Mouse (Mus musculus): ENCODE data around the gene Rfwd3. TPM values are rescaled to one million over a fixed set of nuclear protein-coding genes. Genes with fewer than 3 reads are reported as not detected.

Rfwd3 gene
- polyA plus RNA-seq, 1 experiment from 2014 or later, result 61.0 TPM

- H3K9ac ChIP-seq (ENCODE audit: low read length), result no peak overlapping the region
- H3K9me3 ChIP-seq (ENCODE audit: control insufficient read depth, low read length), result no peaks in the 10 kb centered on the region
- peaks cover 13% of the 10 kb centered on the region; the same call in 1 of the 2 replicates for H3K4me1 ChIP-seq (replicated peaks; ENCODE audit: control insufficient read depth, insufficient read depth, low read length)
- peak overlapping the region; percentile 49 for H3K4me2 ChIP-seq (ENCODE audit: low read length)
- peaks cover 11% of the 10 kb centered on the region for H3K36me3 ChIP-seq (ENCODE audit: control insufficient read depth, insufficient read depth, low read length)
- H3K27ac ChIP-seq (ENCODE audit: low read depth), result peak overlapping the region; percentile 69
- WGBS, result 66% methylated on average over 11 of the region's 11 CpGs
- ATAC-seq (replicated peaks; ENCODE audit: low FRiP score, low TSS enrichment, low read depth), result no peak
- H3K27me3 ChIP-seq (replicated peaks; ENCODE audit: control insufficient read depth, insufficient read depth, low read length), result no peaks in the 10 kb centered on the region
- DNase-seq (ENCODE audit: low spot score), result no peak
- H3K4me3 ChIP-seq (ENCODE audit: low read depth, low read length), result peak overlapping the region; percentile 97
Measured at GRCm38 (mm10) chr8:111300597-111301546, 850 bp upstream of the Rfwd3 start.

DNA sequence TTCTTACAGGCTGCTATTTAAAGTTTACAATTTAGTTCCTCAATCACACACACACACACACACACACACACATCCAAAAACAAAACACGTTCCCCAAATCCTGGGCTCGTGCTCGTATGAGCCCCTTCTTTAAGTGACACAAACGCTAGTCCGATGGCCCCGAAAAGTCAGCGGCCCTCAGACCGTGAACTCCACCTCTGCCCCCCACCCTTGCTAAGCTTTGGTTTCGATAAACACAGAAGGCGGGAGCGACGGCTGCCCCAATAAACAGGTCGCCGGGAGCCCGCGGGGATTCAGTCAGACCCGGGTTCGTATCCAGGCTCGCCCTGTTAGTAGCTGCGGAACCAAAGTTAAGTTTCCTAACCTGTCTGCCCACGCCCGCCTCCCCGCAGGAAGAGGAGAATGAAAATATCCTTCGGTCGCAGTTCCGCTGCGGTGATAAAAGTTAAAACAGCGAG is 630 bp downstream of the Rfwd3 start:
- peak overlapping the region; percentile 69 for H3K4me2 ChIP-seq (ENCODE audit: low read length)
- 0 out of 2 replicates have a peak, but pooled peaks have one; percentile 9 for ATAC-seq (replicated peaks; ENCODE audit: low FRiP score, low TSS enrichment, low read depth)

GRCm38 (mm10) chr8:111298011-111298410 is 2.0 kb downstream of the Rfwd3 start:
- H3K4me2 ChIP-seq (ENCODE audit: low read length), result peak overlapping the region; percentile 69; the same call in 1 of the 2 replicates
- 83% methylated on average over 1 of the region's 1 CpGs for WGBS
- no peak for ATAC-seq (replicated peaks; ENCODE audit: low FRiP score, low TSS enrichment, low read depth)

More for the DNA sequence above, 630 bp downstream of the Rfwd3 start:
- Histone ChIP-seq H3K4me3 (ENCODE audit: low read depth, low read length) (peak overlapping the region; percentile 97), H3K27ac (ENCODE audit: low read depth) (peak overlapping the region; percentile 87), H3K36me3 (ENCODE audit: control insufficient read depth, insufficient read depth, low read length) (peaks cover 23% of the 10 kb centered on the region), H3K4me1 (replicated peaks; ENCODE audit: control insufficient read depth, insufficient read depth, low read length) (peaks cover 13% of the 10 kb centered on the region; the same call in 1 of the 2 replicates), H3K9me3 (ENCODE audit: control insufficient read depth, low read length) (no peaks in the 10 kb centered on the region), H3K27me3 (replicated peaks; ENCODE audit: control insufficient read depth, insufficient read depth, low read length) (no peaks in the 10 kb centered on the region), H3K9ac (ENCODE audit: low read length) (peak overlapping the region; percentile 88)
- 1% methylated on average over 28 of the region's 28 CpGs for WGBS
- DNase-seq (ENCODE audit: low spot score), result peak; percentile 89

DNA sequence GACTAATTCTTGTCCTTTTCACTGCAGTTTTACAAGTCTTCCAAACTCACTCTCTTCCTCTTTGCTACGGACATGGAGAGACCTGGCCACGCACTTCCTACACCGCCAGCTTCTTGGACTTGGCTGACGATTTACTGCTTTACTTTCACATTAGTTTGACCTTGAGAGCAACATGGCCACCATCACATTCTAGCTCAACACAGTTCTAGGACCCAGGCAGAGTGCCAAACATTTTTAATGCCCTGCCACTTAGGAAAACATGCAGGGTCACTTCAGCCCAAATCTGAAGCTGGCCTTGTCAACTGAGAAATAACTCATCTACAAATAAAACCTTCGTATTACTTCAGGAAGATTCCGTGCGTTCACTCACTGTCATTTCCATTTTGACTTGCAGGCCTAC is 8.3 kb downstream of the Rfwd3 start:
- no peak overlapping the region for H3K9ac ChIP-seq (ENCODE audit: low read length)
- no peak overlapping the region for H3K4me3 ChIP-seq (ENCODE audit: low read depth, low read length)
- no peak overlapping the region for H3K27ac ChIP-seq (ENCODE audit: low read depth)
- ATAC-seq (replicated peaks; ENCODE audit: low FRiP score, low TSS enrichment, low read depth), result no peak
- no peak overlapping the region for H3K4me2 ChIP-seq (ENCODE audit: low read length)
- no peaks in the 10 kb centered on the region for H3K4me1 ChIP-seq (replicated peaks; ENCODE audit: control insufficient read depth, insufficient read depth, low read length)
- 88% methylated on average over 7 of the region's 7 CpGs for WGBS
- no peak for DNase-seq (ENCODE audit: low spot score)
- peaks cover 91% of the 10 kb centered on the region for H3K36me3 ChIP-seq (ENCODE audit: control insufficient read depth, insufficient read depth, low read length)
- no peaks in the 10 kb centered on the region for H3K9me3 ChIP-seq (ENCODE audit: control insufficient read depth, low read length)
- H3K27me3 ChIP-seq (replicated peaks; ENCODE audit: control insufficient read depth, insufficient read depth, low read length), result no peaks in the 10 kb centered on the region

More at GRCm38 (mm10) chr8:111298011-111298410, 2.0 kb downstream of the Rfwd3 start:
- Histone ChIP-seq H3K27ac (ENCODE audit: low read depth) (no peak overlapping the region), H3K9me3 (ENCODE audit: control insufficient read depth, low read length) (no peaks in the 10 kb centered on the region), H3K9ac (ENCODE audit: low read length) (no peak overlapping the region), H3K4me1 (replicated peaks; ENCODE audit: control insufficient read depth, insufficient read depth, low read length) (peaks cover 13% of the 10 kb centered on the region; the same call in 1 of the 2 replicates), H3K36me3 (ENCODE audit: control insufficient read depth, insufficient read depth, low read length) (peaks cover 37% of the 10 kb centered on the region), H3K4me3 (ENCODE audit: low read depth, low read length) (0 out of 2 replicates have a peak overlapping the region, but pooled peaks have one; percentile 97), H3K27me3 (replicated peaks; ENCODE audit: control insufficient read depth, insufficient read depth, low read length) (no peaks in the 10 kb centered on the region)
- no peak for DNase-seq (ENCODE audit: low spot score)

DNA sequence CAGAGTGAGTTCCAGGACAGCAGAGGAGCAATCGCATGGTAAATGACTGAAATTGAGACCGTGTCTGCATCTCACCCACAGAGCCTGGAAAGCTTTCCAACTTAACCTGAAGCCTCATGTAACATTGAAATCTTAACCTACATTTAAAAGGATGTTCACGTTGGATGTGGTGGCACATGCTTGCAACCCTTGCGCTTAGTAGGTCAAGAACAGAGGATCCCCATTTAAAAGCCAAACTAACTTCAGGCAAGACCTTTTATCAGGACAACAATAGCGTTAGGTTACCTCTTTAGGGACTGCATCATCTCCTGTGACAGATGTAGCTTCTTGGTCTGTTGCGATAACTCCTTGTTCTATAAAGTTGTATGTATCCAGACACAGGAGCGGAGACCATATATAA is 9.4 kb downstream of the Rfwd3 start:
- H3K4me1 ChIP-seq (replicated peaks; ENCODE audit: control insufficient read depth, insufficient read depth, low read length), result no peaks in the 10 kb centered on the region

DNA sequence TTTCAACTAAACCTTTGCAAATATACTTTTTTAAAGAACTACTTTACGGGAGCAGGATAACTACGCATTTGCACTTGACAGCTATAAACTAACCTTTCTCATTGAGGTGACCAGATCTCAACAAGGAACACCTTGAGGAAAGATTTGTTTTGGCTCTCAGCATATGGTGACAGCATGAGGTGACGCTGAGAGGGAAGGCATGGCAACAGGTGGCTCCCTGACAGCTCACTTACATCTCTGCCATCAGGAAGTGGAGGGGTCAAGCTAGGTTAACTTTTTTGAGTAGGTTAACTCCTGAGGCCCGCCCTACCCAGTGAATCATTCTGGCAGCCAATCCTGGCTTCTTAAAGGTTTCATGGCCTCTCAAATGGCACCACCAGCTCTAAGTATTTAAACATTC is 14.4 kb downstream of the Rfwd3 start:
- Histone ChIP-seq H3K9me3 (ENCODE audit: control insufficient read depth, low read length) (no peaks in the 10 kb centered on the region), H3K27me3 (replicated peaks; ENCODE audit: control insufficient read depth, insufficient read depth, low read length) (no peaks in the 10 kb centered on the region), H3K27ac (ENCODE audit: low read depth) (no peak overlapping the region), H3K4me3 (ENCODE audit: low read depth, low read length) (no peak overlapping the region), H3K4me2 (ENCODE audit: low read length) (no peak overlapping the region), H3K36me3 (ENCODE audit: control insufficient read depth, insufficient read depth, low read length) (peaks cover 100% of the 10 kb centered on the region), H3K9ac (ENCODE audit: low read length) (no peak overlapping the region), H3K4me1 (replicated peaks; ENCODE audit: control insufficient read depth, insufficient read depth, low read length) (no peaks in the 10 kb centered on the region)
- 90% methylated on average over 4 of the region's 4 CpGs for WGBS
- DNase-seq (ENCODE audit: low spot score) (no peak), ATAC-seq (replicated peaks; ENCODE audit: low FRiP score, low TSS enrichment, low read depth) (no peak)

More for the DNA sequence above, 9.4 kb downstream of the Rfwd3 start:
- Histone ChIP-seq H3K27me3 (replicated peaks; ENCODE audit: control insufficient read depth, insufficient read depth, low read length) (no peaks in the 10 kb centered on the region), H3K4me2 (ENCODE audit: low read length) (no peak overlapping the region), H3K9ac (ENCODE audit: low read length) (no peak overlapping the region), H3K4me3 (ENCODE audit: low read depth, low read length) (no peak overlapping the region), H3K27ac (ENCODE audit: low read depth) (no peak overlapping the region), H3K9me3 (ENCODE audit: control insufficient read depth, low read length) (no peaks in the 10 kb centered on the region), H3K36me3 (ENCODE audit: control insufficient read depth, insufficient read depth, low read length) (peaks cover 93% of the 10 kb centered on the region)
- no peak for DNase-seq (ENCODE audit: low spot score)
- WGBS, result 96% methylated on average over 7 of the region's 7 CpGs
- no peak for ATAC-seq (replicated peaks; ENCODE audit: low FRiP score, low TSS enrichment, low read depth)

- Histone ChIP-seq H3K27ac (ENCODE audit: low read depth) (no peak overlapping the region), H3K36me3 (ENCODE audit: control insufficient read depth, insufficient read depth, low read length) (peaks cover 99% of the 10 kb centered on the region), H3K4me3 (ENCODE audit: low read depth, low read length) (no peak overlapping the region), H3K27me3 (replicated peaks; ENCODE audit: control insufficient read depth, insufficient read depth, low read length) (no peaks in the 10 kb centered on the region), H3K4me2 (ENCODE audit: low read length) (no peak overlapping the region), H3K9ac (ENCODE audit: low read length) (no peak overlapping the region), H3K4me1 (replicated peaks; ENCODE audit: control insufficient read depth, insufficient read depth, low read length) (no peaks in the 10 kb centered on the region), H3K9me3 (ENCODE audit: control insufficient read depth, low read length) (no peaks in the 10 kb centered on the region)
- DNase-seq (ENCODE audit: low spot score), result no peak
- WGBS, result 92% methylated on average over 3 of the region's 3 CpGs
- no peak for ATAC-seq (replicated peaks; ENCODE audit: low FRiP score, low TSS enrichment, low read depth)
Measured at GRCm38 (mm10) chr8:111282093-111282492, 17.9 kb downstream of the Rfwd3 start.

DNA sequence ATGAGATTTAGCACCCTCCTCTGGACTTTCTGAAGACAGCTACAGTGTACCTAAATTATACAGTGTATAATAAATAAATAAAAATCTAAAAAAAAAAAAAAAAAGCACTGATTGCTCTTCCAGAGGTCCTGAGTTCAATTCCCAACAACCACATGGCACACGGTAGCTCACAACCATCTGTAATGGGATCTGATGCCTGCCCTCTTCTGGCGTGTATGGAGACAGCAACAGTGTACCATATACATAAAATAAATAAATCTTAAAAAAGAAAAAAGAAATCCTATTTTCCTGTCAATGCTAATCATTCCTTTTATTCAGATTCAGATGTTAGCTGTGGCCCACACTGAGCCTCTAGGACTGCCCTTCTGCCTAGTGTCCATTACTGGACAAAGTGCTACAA is 31.7 kb downstream of the Rfwd3 start:
- ATAC-seq (replicated peaks; ENCODE audit: low FRiP score, low TSS enrichment, low read depth) (no peak), DNase-seq (ENCODE audit: low spot score) (no peak)
- no peaks in the 10 kb centered on the region for H3K27me3 ChIP-seq (replicated peaks; ENCODE audit: control insufficient read depth, insufficient read depth, low read length)
- no peaks in the 10 kb centered on the region for H3K4me1 ChIP-seq (replicated peaks; ENCODE audit: control insufficient read depth, insufficient read depth, low read length)
- 62% methylated on average over 2 of the region's 2 CpGs for WGBS
- peaks cover 11% of the 10 kb centered on the region for H3K36me3 ChIP-seq (ENCODE audit: control insufficient read depth, insufficient read depth, low read length)
- no peak overlapping the region for H3K27ac ChIP-seq (ENCODE audit: low read depth)
- H3K9ac ChIP-seq (ENCODE audit: low read length), result no peak overlapping the region
- no peaks in the 10 kb centered on the region for H3K9me3 ChIP-seq (ENCODE audit: control insufficient read depth, low read length)
- H3K4me2 ChIP-seq (ENCODE audit: low read length), result no peak overlapping the region
- no peak overlapping the region for H3K4me3 ChIP-seq (ENCODE audit: low read depth, low read length)

Data from intestine, embryonic 14.5 days (tissue).